Mouse (Mus musculus): ENCODE data around the gene Tbc1d10a.

DNA sequence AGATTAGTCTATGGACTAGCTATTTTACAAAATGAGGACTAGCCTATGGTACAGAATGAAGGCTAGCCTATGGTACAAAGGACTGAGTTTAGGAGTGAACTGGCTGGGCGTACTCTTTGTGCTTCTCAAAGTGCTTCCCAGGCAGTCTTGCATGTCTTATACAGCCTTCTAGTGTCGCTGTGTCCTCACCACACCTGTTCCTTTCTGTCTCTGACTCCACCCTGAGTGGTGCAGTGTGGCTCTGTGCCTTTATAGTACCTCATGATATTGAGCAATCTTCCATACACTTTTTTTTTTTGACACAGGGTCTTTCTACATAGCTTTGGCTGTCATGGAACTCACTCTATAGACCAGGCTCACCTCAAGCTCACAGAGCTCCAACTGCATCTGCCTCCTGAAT is 44.8 kb downstream of the Tbc1d10a start:
- TF ChIP-seq POLR2A (IDR thresholded peaks at IDR 0.05; ENCODE audit: insufficient read length, low read depth), result no peak
- TF ChIP-seq MAX (IDR thresholded peaks at IDR 0.05; ENCODE audit: low read depth), result no peak
- TF ChIP-seq POLR2AphosphoS2 (IDR thresholded peaks at IDR 0.05; ENCODE audit: insufficient read length, low read depth), result no peak
- TF ChIP-seq E2F4 (IDR thresholded peaks at IDR 0.05; ENCODE audit: insufficient read depth), result no peak

Data from myocyte (in vitro differentiated cells).